Comparison of ENCODE assay signal across 9 mouse cellular contexts in genomic region chr11:112989981-112990512, GRCm38 (mm10).
DNase-seq lines count a peak whose midpoint lies in the region; ATAC-seq and TF ChIP-seq lines count a peak whose summit lies in the region.
"Had no signal": no experiment of that assay in that cellular context is flagged by ENCODE, and none has a peak within 500 bp of the region (broad histone marks: within the 10 kb centered on the region; RNA-seq: fewer than 3 reads in every experiment).

No protein-coding gene starts in this region.

- no peak for TF ChIP-seq CTCF in lung, embryonic 14.5 days (IDR thresholded peaks at IDR 0.05; ENCODE audit: low read depth)

- H3K4me1 ChIP-seq in lung, embryonic 14.5 days (ENCODE audit: insufficient read depth), result peaks cover 20% of the 10 kb centered on the region
- peaks cover 48% of the 10 kb centered on the region for H3K4me1 ChIP-seq in forebrain, embryonic 12.5 days
- peaks cover 36% of the 10 kb centered on the region for H3K4me1 ChIP-seq in neural tube, embryonic 12.5 days

- DNase-seq in lung, embryonic 14.5 days, result peak; percentile 74
- no peak for DNase-seq in lung, postnatal 14 days
- peak; percentile 72 for DNase-seq in embryo, embryonic 11 days
- DNase-seq in thymus, postnatal 25 days, result no peak
- no peak for DNase-seq in ovary, postnatal 36 days (ENCODE audit: low spot score)
- DNase-seq: kidney, postnatal 14 days; left cerebral cortex, postnatal 4 days had no signal

- no peak overlapping the region for H3K4me3 ChIP-seq in lung, embryonic 14.5 days (ENCODE audit: low read depth, low read length)
- no peak overlapping the region for H3K4me3 ChIP-seq in forebrain, embryonic 12.5 days (replicated peaks)
- H3K4me3 ChIP-seq in neural tube, embryonic 12.5 days, result no peak overlapping the region

- peak overlapping the region; percentile 59 for H3K27ac ChIP-seq in lung, embryonic 14.5 days (ENCODE audit: low read depth)
- H3K27ac ChIP-seq in forebrain, embryonic 12.5 days, result no peak overlapping the region
- H3K27ac ChIP-seq in neural tube, embryonic 12.5 days, result no peak overlapping the region

- no peak overlapping the region for H3K9ac ChIP-seq in lung, embryonic 14.5 days
- H3K9ac ChIP-seq in forebrain, embryonic 12.5 days, result no peak overlapping the region
- H3K9ac ChIP-seq in neural tube, embryonic 12.5 days, result no peak overlapping the region

- peak overlapping the region; percentile 3; the same call in 1 of the 2 replicates for H3K4me2 ChIP-seq in lung, embryonic 14.5 days
- H3K4me2 ChIP-seq in forebrain, embryonic 12.5 days, result no peak overlapping the region
- H3K4me2 ChIP-seq in neural tube, embryonic 12.5 days (replicated peaks), result peak overlapping the region; percentile 7; the same call in 1 of the 2 replicates

- ATAC-seq in lung, embryonic 14.5 days (ENCODE audit: insufficient read depth), result peak; percentile 80
- peak; percentile 70 for ATAC-seq in forebrain, embryonic 12.5 days (ENCODE audit: low FRiP score)
- ATAC-seq in neural tube, embryonic 12.5 days (ENCODE audit: low FRiP score, low read depth), result peak; percentile 36; the same call in 1 of the 2 replicates

- WGBS in lung, embryonic 14.5 days, result 21% methylated on average over 13 of the region's 13 CpGs
- WGBS in forebrain, embryonic 12.5 days, result 23% methylated on average over 13 of the region's 13 CpGs
- WGBS in neural tube, embryonic 12.5 days, result 26% methylated on average over 13 of the region's 13 CpGs

- H3K27me3 ChIP-seq in lung, embryonic 14.5 days (ENCODE audit: insufficient read depth, low read length), result no peaks in the 10 kb centered on the region
- H3K27me3 ChIP-seq in forebrain, embryonic 12.5 days, result peaks cover 12% of the 10 kb centered on the region; the same call in 1 of the 2 replicates
- no peaks in the 10 kb centered on the region for H3K27me3 ChIP-seq in neural tube, embryonic 12.5 days (replicated peaks)

- H3K9me3 ChIP-seq in lung, embryonic 14.5 days (ENCODE audit: low read depth, low read length), result no peaks in the 10 kb centered on the region
- H3K9me3 ChIP-seq in forebrain, embryonic 12.5 days, result no peaks in the 10 kb centered on the region
- no peaks in the 10 kb centered on the region for H3K9me3 ChIP-seq in neural tube, embryonic 12.5 days

- no peaks in the 10 kb centered on the region for H3K36me3 ChIP-seq in lung, embryonic 14.5 days (ENCODE audit: insufficient read depth)
- H3K36me3 ChIP-seq in forebrain, embryonic 12.5 days (replicated peaks), result no peaks in the 10 kb centered on the region
- no peaks in the 10 kb centered on the region for H3K36me3 ChIP-seq in neural tube, embryonic 12.5 days

Comparison
In these comparisons a context has a peak if more than half of its experiments do, and no peak if none do; other contexts are left out.
1. DNase-seq: peak in lung, embryonic 14.5 days (single experiment) and embryo, embryonic 11 days (single experiment); none in lung, postnatal 14 days (single experiment), thymus, postnatal 25 days (single experiment) and ovary, postnatal 36 days (single experiment).
2. Peak in every context shown above with its lines, with median percentiles within 50 percentile points of each other: ATAC-seq.